Mouse (Mus musculus) G1E (cell line): ENCODE measurements around the gene Gm1979.
"Not testable (repeated sequence)": the region's sequence is repeated elsewhere in the genome, so short reads cannot be mapped to it uniquely, and the experiment has no call there.

Experiments used
- CTCF ChIP-seq: IDR thresholded peaks from 2 replicates; pipeline ENCODE4 v1.5.1; 2012; ENCODE audit warnings: low read depth, low read length, inconsistent platforms, mixed read lengths
- GATA1 ChIP-seq: IDR thresholded peaks from 2 replicates; pipeline ENCODE4 v1.6.1; 2012; ENCODE audit warnings: borderline replicate concordance, low read length, inconsistent platforms, mixed read lengths

DNA sequence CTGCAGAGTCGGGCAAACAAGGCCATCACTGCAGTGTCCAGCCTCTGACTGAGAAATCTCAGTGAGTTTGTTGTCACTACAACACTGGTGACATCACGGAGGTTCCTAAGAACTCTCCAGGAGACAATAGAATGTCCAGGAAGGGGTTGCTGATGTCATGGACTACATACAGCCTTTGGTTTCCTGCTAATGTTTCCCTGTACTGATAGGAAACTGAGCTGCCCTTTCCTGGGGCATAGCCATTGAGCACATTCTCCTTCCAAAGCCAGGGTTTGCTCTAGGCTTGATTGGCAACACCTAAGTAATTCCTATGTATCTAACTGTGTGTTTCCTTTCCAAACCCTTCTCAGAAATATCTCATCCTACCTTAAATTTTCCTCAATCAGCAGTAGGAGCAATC is 32.0 kb downstream of the Gm1979 start, which contains the start of gene Gm21680:
- TF ChIP-seq CTCF, GATA1: not testable (repeated sequence)
